Mouse (Mus musculus): ENCODE results near the gene Pcbp1. TPM values are rescaled to one million over a fixed set of nuclear protein-coding genes. Genes with fewer than 3 reads are reported as not detected.
"Not testable (repeated sequence)": the region's sequence is repeated elsewhere in the genome, so short reads cannot be mapped to it uniquely, and the experiment has no call there.

Pcbp1 gene
- polyA plus RNA-seq, 1 experiment: 169 TPM

DNA sequence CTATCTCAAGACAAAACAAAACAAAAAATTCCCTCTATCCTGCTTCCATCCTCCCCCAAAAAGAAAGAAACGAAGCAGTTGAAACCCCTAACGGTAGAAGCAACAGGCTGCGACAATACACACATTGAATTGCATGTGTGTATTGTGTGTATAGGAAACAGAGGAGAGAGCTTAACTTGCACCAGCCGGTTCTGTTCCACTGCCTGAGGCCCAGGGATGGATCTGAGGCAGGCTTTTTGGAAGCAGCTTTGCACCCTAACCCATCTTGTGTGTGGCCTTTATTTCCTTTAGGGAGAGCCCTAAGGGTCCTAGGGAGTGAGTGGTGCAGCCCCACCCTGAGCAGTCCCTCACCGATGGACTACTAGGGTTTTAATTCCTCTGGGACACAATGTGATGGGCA lies 29.5 kb downstream of the Pcbp1 start:
- DNase-seq (ENCODE audit: extremely low spot score in 1 of 2, low spot score in 1 of 2): no peak

DNA sequence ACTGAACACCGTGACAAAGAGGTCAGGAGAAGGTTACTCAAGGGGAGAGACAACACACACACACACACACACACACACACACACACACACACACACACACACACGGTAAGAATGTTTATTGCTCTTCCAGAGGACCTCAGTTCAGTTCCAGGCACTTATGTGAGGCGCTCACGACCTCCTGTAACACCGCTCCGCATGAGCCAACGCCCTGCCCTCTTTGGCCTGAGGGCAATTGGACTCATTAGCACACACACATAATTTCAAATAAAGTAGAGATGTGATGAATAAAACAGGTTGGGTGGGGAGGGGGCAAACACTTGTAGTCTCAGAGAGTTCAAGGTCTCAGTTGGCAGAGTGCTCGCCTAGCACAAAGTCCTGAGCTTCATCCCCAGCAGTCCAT lies 30.0 kb downstream of the Pcbp1 start:
- DNase-seq (ENCODE audit: extremely low spot score in 1 of 2, low spot score in 1 of 2): no peak

DNA sequence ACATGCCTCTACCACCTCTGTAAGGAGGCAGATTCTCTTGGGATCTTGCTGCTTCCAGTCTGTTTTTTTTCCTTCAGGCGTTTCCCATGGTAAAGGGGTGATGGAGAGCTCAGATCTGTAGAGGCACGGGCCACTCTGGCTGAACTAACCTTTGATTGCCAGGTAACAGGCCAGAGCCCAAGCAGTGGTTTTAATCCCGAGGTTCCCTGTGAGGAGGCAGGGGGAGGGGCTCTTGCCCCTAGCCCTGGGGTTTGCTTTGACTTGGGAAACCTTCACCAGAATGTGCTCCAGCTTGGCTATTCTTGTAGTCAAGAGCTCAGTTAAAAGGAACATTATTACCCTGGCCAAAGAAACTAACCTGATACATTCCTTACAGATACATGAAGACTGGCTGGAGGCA lies 30.5 kb downstream of the Pcbp1 start:
- no peak for DNase-seq (ENCODE audit: extremely low spot score in 1 of 2, low spot score in 1 of 2)

DNA sequence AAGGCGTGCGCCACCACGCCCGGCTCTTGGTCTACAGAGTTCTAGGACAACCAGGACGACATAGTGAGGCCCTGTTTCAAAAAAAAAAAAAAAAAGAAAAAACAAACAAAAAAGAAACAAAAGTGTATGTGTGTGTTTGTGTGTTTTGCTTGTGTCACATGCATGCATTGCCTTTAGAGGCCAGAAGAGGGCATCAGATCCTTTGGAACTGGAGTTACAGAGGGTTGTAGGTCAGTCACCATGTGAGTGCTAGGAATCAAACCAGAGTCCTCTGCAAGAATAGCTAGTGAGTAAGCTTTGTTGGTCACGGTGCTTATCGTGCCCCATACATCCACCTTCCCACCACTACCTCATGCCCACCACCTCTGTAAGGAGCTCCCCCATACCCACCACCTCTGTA lies 31.4 kb downstream of the Pcbp1 start:
- DNase-seq (ENCODE audit: extremely low spot score in 1 of 2, low spot score in 1 of 2): no peak

DNA sequence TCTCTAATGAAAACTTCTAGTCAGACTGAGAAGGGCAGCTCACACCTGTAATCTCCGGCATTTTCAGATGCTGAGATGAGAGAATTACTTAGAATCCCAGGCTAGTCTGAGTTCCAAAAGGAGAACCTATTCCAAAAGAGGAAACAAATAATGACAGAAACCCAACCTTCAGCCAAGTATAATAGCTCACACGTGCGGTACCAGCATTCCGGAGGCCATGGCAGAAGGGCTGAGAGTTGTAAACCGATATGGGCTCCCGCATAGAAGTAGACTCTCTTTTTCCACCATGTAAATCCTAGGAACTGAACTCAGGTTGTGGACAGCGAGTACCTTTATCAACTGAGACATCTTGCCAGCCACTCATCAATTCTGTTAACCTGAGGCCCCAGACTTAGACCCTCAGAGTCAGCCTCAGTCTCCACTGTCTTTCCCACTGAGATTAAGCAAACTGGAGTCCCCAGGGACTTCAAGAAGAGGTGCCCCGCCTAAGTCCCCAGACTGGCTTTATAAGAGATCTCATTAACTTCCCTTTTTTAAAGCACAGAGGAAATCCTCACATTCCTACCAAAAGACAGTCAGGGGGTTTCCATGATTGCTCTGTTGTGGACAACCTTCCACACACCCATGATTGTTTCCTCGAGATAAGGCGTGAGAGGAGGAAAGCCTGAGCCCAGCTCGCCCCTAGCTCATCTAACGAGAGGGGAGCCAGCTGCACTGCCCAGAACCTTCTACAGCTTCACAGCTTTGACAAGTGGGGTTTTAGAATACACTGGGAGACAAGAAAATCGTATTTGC lies 32.5 kb downstream of the Pcbp1 start:
- DNase-seq (ENCODE audit: extremely low spot score in 1 of 2, low spot score in 1 of 2): no peak

DNA sequence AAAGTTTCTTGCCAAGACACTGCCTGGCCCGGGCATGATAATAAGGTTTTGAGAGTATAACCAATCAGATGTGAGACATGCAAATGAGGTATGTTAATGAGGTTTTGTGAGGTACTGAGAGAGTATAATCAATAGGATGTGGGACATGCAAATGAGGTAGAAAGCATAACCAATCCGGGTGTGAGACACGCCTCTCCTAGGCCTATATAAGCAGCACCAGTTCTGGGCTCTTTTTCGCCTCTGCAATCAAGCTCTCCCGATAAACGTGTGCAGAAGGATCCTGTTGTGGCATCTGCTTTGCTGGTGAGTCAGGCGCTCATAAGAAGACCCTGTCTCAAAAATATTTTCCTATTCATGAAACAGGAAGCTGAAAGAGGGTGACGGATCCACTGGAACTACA lies 35.7 kb downstream of the Pcbp1 start:
- not testable (repeated sequence) for DNase-seq (ENCODE audit: extremely low spot score in 1 of 2, low spot score in 1 of 2)

DNA sequence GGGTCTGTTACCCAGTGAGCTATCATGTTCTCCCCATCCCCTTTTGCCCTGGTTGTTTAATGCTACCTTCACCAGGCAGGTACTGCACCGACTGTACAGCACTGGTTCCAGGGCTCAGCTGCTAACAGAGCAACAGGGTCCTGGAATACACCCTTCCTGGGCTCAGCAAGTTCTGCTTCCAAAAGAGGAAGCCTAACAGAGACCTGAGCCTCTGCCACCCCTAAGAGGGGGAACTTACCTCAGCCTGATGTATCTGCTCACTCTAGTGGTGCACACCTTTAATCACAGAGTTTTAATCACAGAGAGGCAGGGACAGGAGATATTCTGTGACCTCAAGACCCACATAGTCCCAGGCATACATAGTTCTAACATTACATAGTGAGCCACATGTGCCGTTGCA lies 36.2 kb downstream of the Pcbp1 start:
- no peak for DNase-seq (ENCODE audit: extremely low spot score in 1 of 2, low spot score in 1 of 2)

DNA sequence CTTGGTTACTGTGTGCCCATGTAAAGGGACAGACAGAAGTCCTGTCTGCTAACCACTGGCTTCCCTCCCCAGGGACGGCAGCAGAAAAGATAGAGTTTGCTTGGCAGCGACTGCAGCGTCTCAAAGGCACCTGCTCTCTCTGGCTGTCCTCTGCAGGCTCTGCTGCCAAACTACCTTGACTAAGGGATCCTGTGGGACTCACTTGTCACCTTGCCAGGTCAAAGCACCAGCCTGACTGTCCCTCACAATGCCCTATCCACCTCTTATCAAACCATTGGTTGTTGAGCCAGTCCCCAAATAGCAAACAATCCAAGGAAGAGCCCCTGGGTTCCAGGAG lies 38.0 kb downstream of the Pcbp1 start:
- no peak for DNase-seq (ENCODE audit: extremely low spot score in 1 of 2, low spot score in 1 of 2)

DNA sequence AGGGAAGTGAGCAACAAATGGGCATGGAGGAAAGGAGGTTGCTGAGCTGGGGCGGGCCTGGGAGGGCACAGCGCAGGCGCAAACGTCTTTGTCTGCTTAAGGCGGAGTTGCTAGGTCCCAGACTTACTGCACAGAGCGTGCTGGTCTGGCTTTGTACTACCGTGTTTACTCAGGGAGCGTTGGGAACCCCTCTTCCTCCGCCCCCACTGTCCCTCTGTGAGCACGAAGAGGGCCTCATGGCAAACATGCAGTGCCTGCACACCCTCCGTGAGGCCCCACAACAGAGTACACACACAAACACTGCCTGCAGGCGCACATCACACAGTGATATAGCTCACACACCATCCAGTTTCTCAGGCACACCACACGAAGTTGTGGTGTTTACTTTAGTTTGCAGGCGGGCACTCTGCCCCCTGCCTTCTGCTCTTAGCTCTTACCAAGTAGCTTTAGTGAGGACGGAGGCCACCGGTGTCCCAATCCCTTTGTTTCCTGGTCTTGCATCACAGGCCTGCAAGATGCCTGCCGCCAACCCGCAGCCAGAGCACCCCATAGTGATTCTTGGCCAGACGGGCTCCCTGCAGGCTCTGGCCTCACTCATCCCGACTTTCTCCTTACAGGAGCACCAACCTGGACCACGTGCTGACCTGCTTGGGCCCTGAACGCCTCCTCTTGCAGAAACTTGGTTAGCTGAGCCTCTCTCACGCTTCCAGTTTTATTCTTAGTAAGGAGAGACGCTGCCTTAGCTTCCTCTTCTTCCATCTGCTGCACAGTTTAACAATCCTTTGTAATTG lies 38.6 kb downstream of the Pcbp1 start:
- peak; percentile 33 to 71 for DNase-seq (ENCODE audit: extremely low spot score in 1 of 2, low spot score in 1 of 2)

DNA sequence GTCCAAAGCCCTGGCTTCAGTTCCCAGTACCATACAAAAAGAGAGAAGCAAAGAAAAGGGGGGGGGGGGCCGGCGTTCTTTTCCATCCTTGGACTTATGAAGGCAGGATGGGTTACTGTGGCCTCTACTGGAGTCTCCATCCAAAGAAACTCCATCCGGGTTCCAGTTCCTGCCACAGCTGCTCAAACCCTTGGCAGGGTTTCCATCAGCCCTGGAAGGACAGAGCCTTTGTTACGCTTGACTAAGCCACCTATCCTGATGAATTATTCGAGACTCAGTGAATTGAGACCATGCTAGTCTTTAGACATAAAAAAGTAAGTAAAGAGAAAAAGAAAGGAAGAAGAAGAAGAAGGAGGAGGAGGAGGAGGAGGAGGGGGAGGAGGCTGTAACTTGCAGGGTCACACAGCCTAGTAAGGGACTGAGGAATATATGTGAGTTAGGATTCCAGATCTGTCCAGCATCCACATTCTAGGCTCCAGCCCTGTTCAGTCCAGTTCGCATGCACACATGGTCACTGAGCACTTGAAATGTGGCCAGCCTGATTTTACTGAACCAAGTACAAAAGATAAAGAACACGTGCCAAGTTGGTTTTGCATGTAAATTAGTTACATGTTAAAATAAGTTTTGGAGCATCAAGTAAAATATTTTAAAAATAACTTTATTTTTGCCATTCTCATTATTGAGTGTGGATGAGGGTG lies 40.0 kb downstream of the Pcbp1 start:
- no peak for DNase-seq (ENCODE audit: extremely low spot score in 1 of 2, low spot score in 1 of 2)

DNA sequence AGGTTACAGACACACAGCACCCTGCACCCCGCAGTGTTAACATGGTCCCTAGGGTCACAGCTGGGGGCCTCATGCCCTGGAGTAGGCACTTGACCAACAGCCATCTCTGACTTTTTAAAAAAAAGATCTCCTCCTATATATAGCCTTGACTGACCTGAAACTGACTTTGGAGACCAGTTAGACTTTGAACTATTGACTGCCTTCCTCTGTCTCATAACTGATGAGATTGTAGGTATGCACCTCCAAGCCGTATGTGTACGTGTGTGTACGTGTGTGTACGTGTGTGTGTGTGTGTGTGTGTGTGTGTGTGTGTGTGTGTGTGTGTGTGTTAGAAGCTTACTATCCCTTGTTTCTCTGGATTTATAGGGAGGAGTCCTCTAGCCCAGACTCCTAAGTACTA lies 44.2 kb downstream of the Pcbp1 start:
- no peak for DNase-seq (ENCODE audit: extremely low spot score in 1 of 2, low spot score in 1 of 2)

DNA sequence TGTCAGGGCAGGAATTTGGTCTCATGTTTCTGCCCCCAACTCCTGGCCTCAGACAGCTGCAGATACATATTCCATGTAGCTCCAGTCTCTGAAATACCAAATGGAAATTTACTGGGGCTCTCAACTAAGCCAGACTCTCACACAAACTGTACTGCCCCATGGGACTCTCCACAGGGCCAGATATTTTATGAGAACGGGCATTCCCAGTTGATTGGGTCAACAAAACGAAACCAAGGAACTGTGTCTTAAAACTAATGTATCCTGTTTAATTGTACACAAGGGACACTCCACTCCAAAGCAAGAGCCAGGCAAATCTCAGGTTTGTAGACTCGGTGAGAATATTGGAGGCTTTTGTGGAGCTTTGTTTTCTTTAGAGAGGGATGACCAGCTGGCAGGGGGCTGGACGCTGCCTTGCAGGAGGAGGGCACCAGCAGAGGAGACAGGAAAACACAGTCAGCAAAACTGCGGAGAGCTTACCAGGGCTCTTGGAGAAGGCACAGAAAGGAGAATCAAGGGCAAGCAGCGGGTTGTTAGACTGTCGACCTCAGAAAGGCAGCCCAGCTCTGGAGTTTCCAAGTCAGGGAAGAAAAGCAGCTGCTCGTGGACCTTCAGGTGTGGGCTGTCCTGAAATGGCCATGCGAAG lies 45.8 kb downstream of the Pcbp1 start:
- DNase-seq (ENCODE audit: extremely low spot score in 1 of 2, low spot score in 1 of 2): no peak

DNA sequence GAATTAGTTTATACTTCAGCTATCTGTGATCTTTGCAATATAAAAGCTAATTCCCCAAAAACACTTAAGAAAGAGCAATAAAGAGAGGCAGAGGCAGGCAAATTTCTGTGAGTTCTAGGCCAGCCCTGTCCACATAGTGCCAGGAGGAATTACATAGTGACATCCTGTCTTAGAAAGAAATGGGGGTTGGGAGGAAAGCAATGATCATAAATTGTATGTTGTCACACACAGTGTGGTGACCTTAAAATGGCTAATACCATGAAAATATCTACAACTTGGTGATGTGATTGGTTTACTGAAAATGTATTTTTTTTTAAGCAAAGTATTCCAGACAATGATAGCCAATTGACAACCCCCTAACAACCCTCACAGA lies 46.3 kb downstream of the Pcbp1 start:
- no peak for DNase-seq (ENCODE audit: extremely low spot score in 1 of 2, low spot score in 1 of 2)

DNA sequence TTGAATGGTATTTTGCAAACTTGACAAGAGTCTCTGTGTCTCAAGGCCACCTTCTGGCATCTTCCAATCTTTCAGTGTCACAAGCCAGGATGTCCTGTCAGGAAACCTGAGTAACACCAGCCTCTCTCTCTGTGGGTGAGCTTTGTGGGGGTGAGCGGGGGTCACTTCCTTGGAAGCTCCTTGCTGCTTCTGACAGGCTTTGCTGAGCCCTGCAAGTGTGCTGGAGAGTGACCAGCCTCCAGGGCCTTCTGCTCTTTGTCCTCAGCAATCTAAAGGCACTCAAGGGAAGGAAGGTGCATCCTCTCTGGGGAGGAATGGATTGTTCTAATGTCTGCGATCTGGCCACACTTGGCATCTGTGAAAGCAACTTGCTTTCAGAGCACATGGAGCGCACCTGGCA lies 46.8 kb downstream of the Pcbp1 start:
- no peak for DNase-seq (ENCODE audit: extremely low spot score in 1 of 2, low spot score in 1 of 2)

DNA sequence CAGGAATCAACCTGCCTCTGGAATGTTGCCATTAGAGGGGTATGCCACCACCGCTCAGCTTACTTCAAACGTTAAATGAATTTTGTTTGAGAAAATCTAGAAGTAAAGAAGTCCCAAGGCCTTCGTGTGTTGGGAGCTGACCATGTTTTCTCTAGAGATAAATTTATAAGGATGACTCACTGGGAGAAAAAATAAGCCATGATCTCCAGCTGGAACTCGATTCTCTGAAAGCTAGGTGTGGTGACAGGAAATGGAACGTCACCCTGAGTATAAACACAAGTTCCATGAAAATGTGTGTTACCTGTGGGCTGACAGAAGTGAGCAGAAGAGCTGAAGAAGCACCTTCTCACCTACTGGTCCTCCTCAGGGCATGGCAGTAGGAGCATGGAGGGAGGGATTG lies 49.2 kb downstream of the Pcbp1 start:
- DNase-seq (ENCODE audit: extremely low spot score in 1 of 2, low spot score in 1 of 2): no peak

DNA sequence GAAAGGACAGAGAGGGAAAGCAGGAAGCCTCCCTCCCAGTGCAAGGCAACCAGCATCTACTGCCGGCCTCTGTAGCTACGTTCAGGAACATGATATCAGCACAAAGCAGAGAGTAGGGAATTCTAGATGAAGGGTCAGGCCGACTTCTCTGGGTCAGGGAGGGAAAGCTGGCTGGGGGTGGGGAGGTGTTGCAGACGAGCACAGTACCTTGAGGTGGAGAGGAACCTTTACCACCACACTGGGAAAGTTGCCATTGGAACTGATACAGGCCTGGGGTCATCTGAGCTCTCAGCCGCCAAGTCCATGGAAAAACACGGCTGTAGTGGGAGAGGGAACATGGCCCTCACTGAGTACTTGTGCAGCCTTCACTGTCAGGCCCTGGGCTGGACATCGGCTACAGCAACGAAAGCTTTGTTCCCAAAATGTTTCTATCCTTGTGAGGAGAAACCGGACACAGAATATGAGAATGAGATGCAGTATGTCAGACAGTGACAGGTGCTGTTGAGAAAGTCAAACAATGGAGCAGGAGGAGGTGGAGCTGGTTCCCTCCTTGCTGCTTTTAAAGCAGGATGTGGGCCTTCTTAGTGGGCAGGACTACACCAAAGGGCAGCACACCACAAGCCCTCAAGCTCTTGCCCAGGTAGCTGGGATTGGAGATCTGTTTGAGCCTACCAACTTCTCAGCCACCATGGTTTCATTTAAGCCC lies 50.5 kb downstream of the Pcbp1 start:
- no peak for DNase-seq (ENCODE audit: extremely low spot score in 1 of 2, low spot score in 1 of 2)

DNA sequence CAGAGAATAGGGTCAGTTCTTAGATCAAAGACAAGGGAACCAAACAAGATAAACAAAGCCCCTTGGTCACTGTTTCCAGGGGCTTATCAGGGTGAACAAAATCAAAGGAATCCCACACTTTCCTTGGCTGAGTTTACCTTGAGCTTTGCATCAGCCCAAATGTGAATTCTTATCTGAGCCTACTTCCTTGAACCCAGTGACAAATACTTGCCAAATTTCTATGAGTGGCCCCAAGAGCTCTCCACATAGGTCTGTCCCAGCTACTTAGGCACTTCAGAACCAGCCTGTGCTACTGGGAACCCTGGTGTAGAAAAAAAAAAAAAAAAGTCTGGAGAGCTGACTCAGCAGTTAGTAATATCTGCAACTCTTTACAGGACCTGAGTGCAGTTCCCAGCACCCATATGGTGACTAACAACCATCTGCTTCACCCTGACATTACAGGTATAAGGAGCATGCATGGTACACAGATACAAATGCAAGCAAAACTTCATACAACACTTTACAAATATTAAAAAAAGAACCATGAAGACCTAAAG lies 51.4 kb downstream of the Pcbp1 start:
- DNase-seq (ENCODE audit: extremely low spot score in 1 of 2, low spot score in 1 of 2): no peak
